Mouse (Mus musculus): ENCODE results near the gene Fam117b. TPM values are rescaled to one million over a fixed set of nuclear protein-coding genes. Genes with fewer than 3 reads are reported as not detected.

Gene Fam117b
- 14.1 TPM for polyA plus RNA-seq (2014; fragmentation: Illumina TruSeq; extraction: RNeasy Lipid Tissue Mini Kit (QIAGEN cat#74804); ENCODE audit: insufficient read depth, low read depth, low replicate concordance)

GRCm38 (mm10) chr1:59912413-59913157 is at the start of gene Fam117b:
TSS of gene Fam117b (plus strand) at chr1:59913006.

Other genes starting within 250 kb of the Fam117b start
- 135 TPM for gene Sumo1, start 242.2 kb upstream of the Fam117b start, polyA plus RNA-seq (2014; fragmentation: Illumina TruSeq; extraction: RNeasy Lipid Tissue Mini Kit (QIAGEN cat#74804); ENCODE audit: insufficient read depth, low read depth, low replicate concordance)
- gene Nop58, start 228.0 kb upstream of the Fam117b start, polyA plus RNA-seq (2014; fragmentation: Illumina TruSeq; extraction: RNeasy Lipid Tissue Mini Kit (QIAGEN cat#74804); ENCODE audit: insufficient read depth, low read depth, low replicate concordance), result 32.2 TPM
- 40.7 TPM for gene Bmpr2, start 149.6 kb upstream of the Fam117b start, polyA plus RNA-seq (2014; fragmentation: Illumina TruSeq; extraction: RNeasy Lipid Tissue Mini Kit (QIAGEN cat#74804); ENCODE audit: insufficient read depth, low read depth, low replicate concordance)
- 0.24 TPM for gene Ica1l, start 130.2 kb downstream of the Fam117b start, polyA plus RNA-seq (2014; fragmentation: Illumina TruSeq; extraction: RNeasy Lipid Tissue Mini Kit (QIAGEN cat#74804); ENCODE audit: insufficient read depth, low read depth, low replicate concordance)
- 1.8 TPM for gene Carf, start 185.2 kb downstream of the Fam117b start, polyA plus RNA-seq (2014; fragmentation: Illumina TruSeq; extraction: RNeasy Lipid Tissue Mini Kit (QIAGEN cat#74804); ENCODE audit: insufficient read depth, low read depth, low replicate concordance)
- 7.5 TPM for gene Wdr12, start 185.6 kb downstream of the Fam117b start, polyA plus RNA-seq (2014; fragmentation: Illumina TruSeq; extraction: RNeasy Lipid Tissue Mini Kit (QIAGEN cat#74804); ENCODE audit: insufficient read depth, low read depth, low replicate concordance)